Mouse (Mus musculus): Measurements from ENCODE around the gene Cmtm2a. TPM values are rescaled to one million over a fixed set of nuclear protein-coding genes. Genes with fewer than 3 reads are reported as not detected.
"Not testable (repeated sequence)": the region's sequence is repeated elsewhere in the genome, so short reads cannot be mapped to it uniquely, and the experiment has no call there.

The Cmtm2a gene
- polyA plus RNA-seq, 1 experiment from 2014 or later: not detected

- H3K4me1 ChIP-seq; H3K27ac ChIP-seq; H3K4me3 ChIP-seq; DNase-seq (ENCODE audit: low spot score); H3K9me3 ChIP-seq; H3K27me3 ChIP-seq (ENCODE audit: insufficient read depth, poor library complexity, severe bottlenecking): not testable (repeated sequence)
- WGBS: 96% methylated on average over 5 of the region's 5 CpGs
- H3K36me3 ChIP-seq: peaks cover 44% of the 10 kb centered on the region
Observed at GRCm38 (mm10) chr8:104261802-104262201, 31.2 kb downstream of the Cmtm2a start.

DNA sequence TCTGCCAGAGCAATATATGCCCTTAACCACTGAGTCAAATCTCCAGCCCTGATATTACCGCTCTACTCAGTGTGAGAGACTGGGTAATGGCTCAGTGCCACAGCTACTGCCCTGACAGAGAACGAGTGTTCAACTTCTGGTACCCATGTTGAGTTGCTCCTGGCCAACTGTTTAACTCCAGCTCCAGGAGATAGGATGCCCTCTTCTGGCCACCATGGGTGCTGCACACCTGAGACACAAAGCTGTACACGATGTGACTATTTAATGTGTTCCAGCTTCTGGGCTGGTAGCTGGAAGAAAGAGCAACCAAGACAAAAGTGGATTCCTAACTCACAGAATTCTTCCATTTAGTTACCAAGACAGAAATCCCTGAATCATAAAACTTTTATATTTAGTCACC is 40.0 kb downstream of the Cmtm2a start:
- no peaks in the 10 kb centered on the region for H3K9me3 ChIP-seq
- H3K27ac ChIP-seq: no peak overlapping the region
- no peaks in the 10 kb centered on the region for H3K27me3 ChIP-seq (ENCODE audit: insufficient read depth, poor library complexity, severe bottlenecking)
- no peak overlapping the region for H3K4me3 ChIP-seq
- H3K4me1 ChIP-seq: peaks cover 10% of the 10 kb centered on the region
- DNase-seq (ENCODE audit: low spot score): peak; percentile 74
- 88% methylated on average over 3 of the region's 3 CpGs for WGBS
- peaks cover 8% of the 10 kb centered on the region for H3K36me3 ChIP-seq

DNA sequence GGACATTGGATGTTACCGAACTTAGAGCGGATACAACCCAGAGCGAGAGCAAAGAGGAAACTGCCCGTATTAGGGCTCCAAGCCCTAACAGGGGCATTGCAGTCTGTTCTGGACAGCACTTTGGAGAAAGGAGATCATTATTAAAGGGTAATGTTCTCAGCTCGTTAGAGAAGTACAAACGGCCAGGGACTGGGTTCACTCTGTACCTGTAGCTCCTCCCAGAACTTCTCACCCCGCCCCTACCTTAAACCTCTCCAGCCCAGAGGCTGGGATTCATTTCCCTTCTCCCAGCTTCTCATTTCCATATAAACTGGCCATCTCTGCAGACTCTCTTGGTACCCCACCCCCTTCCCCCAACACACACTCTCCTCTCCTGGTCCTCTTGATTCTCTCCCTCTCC is 41.5 kb downstream of the Cmtm2a start:
- Histone ChIP-seq H3K4me3 (peak overlapping the region; percentile 79), H3K36me3 (no peaks in the 10 kb centered on the region), H3K27ac (peak overlapping the region; percentile 90), H3K9me3 (no peaks in the 10 kb centered on the region), H3K4me1 (peaks cover 23% of the 10 kb centered on the region), H3K27me3 (ENCODE audit: insufficient read depth, poor library complexity, severe bottlenecking) (no peaks in the 10 kb centered on the region)
- no peak for DNase-seq (ENCODE audit: low spot score)
- under 1% methylated on average over 7 of the region's 7 CpGs for WGBS

DNA sequence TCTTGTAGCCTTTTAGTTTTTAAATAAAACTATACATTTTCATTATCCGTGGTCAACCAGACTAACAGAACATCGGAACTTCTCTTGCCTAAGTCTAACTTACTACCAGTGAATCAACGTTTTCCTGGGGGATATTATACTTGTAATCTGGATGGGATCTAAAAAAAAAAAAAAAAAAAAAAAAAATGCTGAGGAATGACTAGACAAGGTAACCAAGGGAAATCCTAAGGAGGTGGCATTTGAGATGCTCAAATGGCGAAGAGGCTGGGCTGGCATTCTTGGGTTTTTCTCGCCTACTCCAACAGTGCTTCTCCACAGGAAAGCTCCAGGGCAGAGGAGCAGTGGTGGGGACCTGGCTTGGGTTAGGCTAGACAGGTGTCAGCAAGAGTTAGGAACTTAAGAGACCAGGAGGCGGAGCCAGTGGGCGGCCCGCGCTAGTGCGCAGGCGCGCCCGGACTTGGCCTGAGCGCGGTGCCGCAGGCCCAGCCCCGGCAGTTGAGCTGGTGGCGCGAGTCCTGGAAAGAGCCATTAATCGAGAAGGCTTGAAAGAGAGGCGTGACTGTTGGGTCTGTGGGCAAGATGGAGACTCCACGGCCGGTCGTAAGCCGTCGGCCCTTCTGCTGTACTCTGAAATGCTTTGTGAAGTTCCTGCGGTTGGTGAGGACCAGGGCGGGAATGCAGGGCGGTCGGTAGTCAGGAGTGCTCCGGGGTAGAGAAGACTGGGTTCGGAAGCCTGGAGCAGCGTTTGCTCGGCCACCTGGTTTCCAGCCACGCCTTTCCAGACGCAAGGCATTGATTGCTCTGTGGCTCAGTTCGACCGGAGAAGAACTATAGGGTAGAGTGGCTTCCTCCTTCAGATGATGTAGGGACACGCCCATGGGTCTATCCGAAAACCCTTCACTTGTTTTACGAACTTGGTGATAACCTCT is 42.3 kb downstream of the Cmtm2a start, which contains the start of gene Cklf:
Gene Cklf (plus strand): TSS at position 423 of the 929 bp plus-strand sequence.
- no peaks in the 10 kb centered on the region for H3K27me3 ChIP-seq (ENCODE audit: insufficient read depth, poor library complexity, severe bottlenecking)
- DNase-seq (ENCODE audit: low spot score): peak; percentile 94
- peaks cover 23% of the 10 kb centered on the region for H3K4me1 ChIP-seq
- peak within 1 kb of the TSS; percentile 90 for H3K27ac ChIP-seq
- 4% methylated on average over 41 of the region's 41 CpGs for WGBS
- H3K9me3 ChIP-seq: no peaks in the 10 kb centered on the region
- H3K36me3 ChIP-seq: no peaks in the 10 kb centered on the region
- peak within 1 kb of the TSS; percentile 79 for H3K4me3 ChIP-seq

DNA sequence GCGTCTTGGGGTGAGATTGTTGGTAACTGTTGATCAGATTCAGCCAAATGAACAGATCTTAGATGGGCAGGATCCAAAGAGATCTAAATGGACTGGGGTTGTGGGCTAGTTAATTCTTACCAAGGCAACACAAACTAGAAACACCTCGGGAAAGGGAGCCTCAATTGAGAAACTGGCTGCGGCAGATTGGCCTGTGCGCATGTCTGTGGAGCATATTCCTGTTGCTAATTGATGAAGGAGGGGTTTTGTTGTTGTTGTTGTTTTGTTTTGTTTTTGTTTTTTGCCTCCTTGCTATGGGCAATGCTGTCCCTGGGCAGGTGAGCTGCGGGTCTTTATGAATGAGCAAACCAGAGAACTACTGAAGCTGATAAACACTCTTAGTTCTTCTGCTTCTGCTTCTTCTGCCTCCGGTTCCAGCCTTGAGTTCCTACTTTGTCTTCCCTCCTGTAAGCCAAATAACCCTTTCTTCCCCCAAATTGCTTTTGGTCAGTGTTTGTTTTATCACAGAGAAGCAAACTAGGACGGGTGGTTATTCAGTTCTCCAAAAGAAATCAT is 43.5 kb downstream of the Cmtm2a start:
- no peak for DNase-seq (ENCODE audit: low spot score)
- no peak overlapping the region for H3K4me3 ChIP-seq
- H3K4me1 ChIP-seq: peaks cover 23% of the 10 kb centered on the region
- 81% methylated on average over 7 of the region's 7 CpGs for WGBS
- no peaks in the 10 kb centered on the region; the same call in 1 of the 2 replicates for H3K36me3 ChIP-seq
- H3K9me3 ChIP-seq: no peaks in the 10 kb centered on the region
- H3K27ac ChIP-seq: no peak overlapping the region
- no peaks in the 10 kb centered on the region for H3K27me3 ChIP-seq (ENCODE audit: insufficient read depth, poor library complexity, severe bottlenecking)

DNA sequence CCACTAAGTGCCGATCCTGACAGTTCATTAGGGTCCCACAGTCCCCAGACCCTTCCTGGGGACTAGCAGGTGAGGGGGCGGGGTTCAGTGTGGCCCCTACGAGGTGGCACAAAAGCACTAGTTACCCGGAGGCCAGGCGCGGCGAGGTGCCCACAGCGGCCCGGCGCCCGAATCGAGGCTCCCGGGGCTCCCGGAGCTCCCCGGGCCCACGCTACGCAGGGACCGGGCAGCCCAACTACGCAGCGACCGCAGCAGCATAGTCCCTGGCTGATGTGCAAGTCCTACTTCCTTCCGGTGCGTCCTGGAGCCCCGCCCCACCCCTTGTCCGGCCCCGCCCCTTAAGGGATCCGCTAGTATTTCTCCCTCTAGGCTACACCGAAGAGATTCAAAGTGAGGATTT is 44.7 kb downstream of the Cmtm2a start, which contains the start of gene Tk2:
Gene Tk2 (minus strand): TSS at position 283 of the 400 bp plus-strand sequence.
- no peaks in the 10 kb centered on the region for H3K9me3 ChIP-seq
- WGBS: under 1% methylated on average over 28 of the region's 28 CpGs

DNA sequence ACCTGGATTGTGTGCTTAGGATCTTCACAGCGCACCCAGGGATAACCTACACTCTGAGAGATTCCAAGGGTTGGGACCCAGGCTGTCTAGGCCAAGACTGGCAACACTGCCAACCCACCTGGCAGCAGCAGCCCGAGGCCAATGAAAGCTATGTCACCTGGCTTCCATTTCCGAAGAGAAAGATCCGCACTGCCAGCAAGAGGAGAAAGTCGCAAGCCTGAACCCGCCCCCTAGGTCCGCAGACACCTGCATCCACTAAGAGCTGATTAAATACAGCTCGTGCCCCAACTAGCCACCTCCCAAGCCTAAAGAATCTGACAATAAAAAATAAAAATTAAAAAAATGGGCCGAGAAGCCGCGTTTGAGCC is 45.1 kb downstream of the Cmtm2a start:
- Histone ChIP-seq H3K9me3 (no peaks in the 10 kb centered on the region), H3K4me3 (peak overlapping the region; percentile 81), H3K27ac (peak overlapping the region; percentile 90), H3K27me3 (ENCODE audit: insufficient read depth, poor library complexity, severe bottlenecking) (no peaks in the 10 kb centered on the region), H3K36me3 (peaks cover 3% of the 10 kb centered on the region; the same call in 1 of the 2 replicates), H3K4me1 (peaks cover 23% of the 10 kb centered on the region)
- 5% methylated on average over 11 of the region's 11 CpGs for WGBS
- DNase-seq (ENCODE audit: low spot score): no peak

More for the DNA sequence above, 44.7 kb downstream of the Cmtm2a start, which contains the start of gene Tk2:
- no peaks in the 10 kb centered on the region; the same call in 1 of the 2 replicates for H3K36me3 ChIP-seq
- peaks cover 23% of the 10 kb centered on the region for H3K4me1 ChIP-seq
- peak; percentile 94 for DNase-seq (ENCODE audit: low spot score)
- peak within 1 kb of the TSS; percentile 90 for H3K27ac ChIP-seq
- no peaks in the 10 kb centered on the region for H3K27me3 ChIP-seq (ENCODE audit: insufficient read depth, poor library complexity, severe bottlenecking)
- peak within 1 kb of the TSS; percentile 81 for H3K4me3 ChIP-seq

- no peak for DNase-seq (ENCODE audit: low spot score)
- 68% methylated on average over 22 of the region's 22 CpGs for WGBS
- Histone ChIP-seq H3K9me3 (no peaks in the 10 kb centered on the region), H3K4me3 (peak overlapping the region; percentile 81), H3K4me1 (peaks cover 23% of the 10 kb centered on the region), H3K36me3 (peaks cover 9% of the 10 kb centered on the region; the same call in 1 of the 2 replicates), H3K27me3 (ENCODE audit: insufficient read depth, poor library complexity, severe bottlenecking) (no peaks in the 10 kb centered on the region), H3K27ac (0 out of 2 replicates have a peak overlapping the region, but pooled peaks have one; percentile 90)
Observed at GRCm38 (mm10) chr8:104247054-104247907, 45.7 kb downstream of the Cmtm2a start.

DNA sequence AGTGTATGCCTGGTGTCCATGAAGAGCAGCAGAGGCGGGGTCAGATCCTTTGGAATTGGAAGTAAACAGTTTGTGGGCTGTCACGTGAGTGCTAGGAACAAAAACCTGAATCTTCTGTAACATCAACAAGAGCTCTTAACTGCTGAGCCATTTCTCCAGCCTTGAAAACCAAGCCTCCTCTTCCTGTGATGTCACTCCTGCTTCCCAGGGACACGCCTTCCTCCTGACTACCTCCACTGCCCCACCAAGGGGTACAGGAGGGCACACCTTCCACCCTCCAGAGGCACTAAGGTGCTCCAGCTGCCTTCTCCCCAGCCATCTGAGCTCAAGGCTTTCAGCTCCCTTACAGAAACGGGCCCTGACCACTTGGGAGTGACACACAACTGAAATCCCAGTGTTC is 46.4 kb downstream of the Cmtm2a start:
- Histone ChIP-seq H3K27me3 (ENCODE audit: insufficient read depth, poor library complexity, severe bottlenecking) (no peaks in the 10 kb centered on the region), H3K4me1 (peaks cover 20% of the 10 kb centered on the region), H3K4me3 (no peak overlapping the region), H3K27ac (no peak overlapping the region), H3K9me3 (no peaks in the 10 kb centered on the region), H3K36me3 (peaks cover 16% of the 10 kb centered on the region; the same call in 1 of the 2 replicates)
- no peak for DNase-seq (ENCODE audit: low spot score)
- 82% methylated on average over 4 of the region's 4 CpGs for WGBS

DNA sequence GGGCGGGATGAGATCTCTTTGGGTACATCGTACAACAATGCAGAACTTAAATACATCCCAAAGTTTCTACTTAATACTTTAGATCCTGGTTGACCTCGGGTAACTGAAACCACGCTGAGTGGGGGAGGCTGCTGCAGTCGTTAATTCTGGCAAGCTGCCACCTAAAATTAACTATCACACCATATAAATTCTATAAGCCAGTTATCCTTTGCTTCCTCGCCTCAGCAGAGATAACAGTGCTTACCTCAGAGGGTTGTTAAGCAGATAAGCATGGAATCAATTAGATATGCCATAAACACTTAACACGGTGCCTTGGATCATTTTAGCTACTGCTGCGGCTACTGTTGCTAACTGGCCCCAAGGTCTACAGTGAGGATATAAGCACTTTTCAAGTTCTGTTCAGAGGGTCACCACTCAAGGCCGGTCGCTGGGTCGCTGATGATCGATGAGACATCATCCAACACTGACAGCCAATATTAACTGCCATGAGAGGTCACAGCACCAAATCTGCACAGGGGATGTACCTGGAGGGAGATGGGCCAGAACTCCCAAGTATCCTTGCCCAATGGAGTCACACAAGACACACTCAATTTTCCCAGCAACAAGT is 50.8 kb downstream of the Cmtm2a start:
- no peaks in the 10 kb centered on the region for H3K27me3 ChIP-seq (ENCODE audit: insufficient read depth, poor library complexity, severe bottlenecking)
- no peak overlapping the region for H3K4me3 ChIP-seq
- H3K36me3 ChIP-seq: peaks cover 60% of the 10 kb centered on the region
- H3K4me1 ChIP-seq: peaks cover 6% of the 10 kb centered on the region
- no peak overlapping the region for H3K27ac ChIP-seq
- WGBS: 83% methylated on average over 12 of the region's 12 CpGs
- no peaks in the 10 kb centered on the region for H3K9me3 ChIP-seq
- no peak for DNase-seq (ENCODE audit: low spot score)

- Histone ChIP-seq H3K36me3 (peaks cover 79% of the 10 kb centered on the region), H3K4me3 (no peak overlapping the region), H3K27me3 (ENCODE audit: insufficient read depth, poor library complexity, severe bottlenecking) (no peaks in the 10 kb centered on the region), H3K9me3 (no peaks in the 10 kb centered on the region), H3K4me1 (no peaks in the 10 kb centered on the region), H3K27ac (no peak overlapping the region)
- 72% methylated on average over 10 of the region's 10 CpGs for WGBS
- DNase-seq (ENCODE audit: low spot score): no peak
Observed at GRCm38 (mm10) chr8:104239418-104239861, 53.5 kb downstream of the Cmtm2a start.

DNA sequence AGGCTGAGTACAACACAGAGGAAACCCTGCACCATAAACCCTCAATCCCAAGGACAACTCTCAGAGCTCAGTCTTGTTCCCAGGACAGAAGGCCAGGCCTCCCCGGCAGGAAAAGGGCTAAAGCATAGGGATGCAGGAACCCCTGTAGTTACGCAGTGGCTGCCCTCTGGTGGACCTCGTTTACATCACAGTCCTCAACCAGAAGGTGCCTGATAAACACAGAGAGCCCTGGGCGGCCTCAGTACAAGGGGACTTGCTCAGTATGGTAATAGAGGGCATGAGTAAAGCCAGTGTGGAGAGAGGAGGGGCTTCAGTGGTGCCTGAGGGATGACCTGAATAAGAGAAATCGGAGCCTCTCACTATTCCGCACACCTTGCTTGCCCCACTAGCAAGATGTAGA is 58.4 kb downstream of the Cmtm2a start:
- no peaks in the 10 kb centered on the region for H3K9me3 ChIP-seq
- no peak for DNase-seq (ENCODE audit: low spot score)
- no peak overlapping the region for H3K27ac ChIP-seq
- 52% methylated on average over 6 of the region's 6 CpGs for WGBS
- no peaks in the 10 kb centered on the region for H3K4me1 ChIP-seq
- H3K4me3 ChIP-seq: no peak overlapping the region
- no peaks in the 10 kb centered on the region for H3K27me3 ChIP-seq (ENCODE audit: insufficient read depth, poor library complexity, severe bottlenecking)
- peaks cover 87% of the 10 kb centered on the region for H3K36me3 ChIP-seq
